Mouse (Mus musculus) heart, postnatal 36 days (tissue): Measurements from ENCODE around the gene 3110001I22Rik. TPM values are rescaled to one million over a fixed set of nuclear protein-coding genes. Genes with fewer than 3 reads are reported as not detected.

ENCODE experiments used
- DNase-seq, 2 experiments: peaks; one replicate each; pipeline ENCODE4 v3.0.0; 2021 to 2022
- intact Hi-C: fragments of 180-260 bp; cut with DNase I; formaldehyde crosslinking; loops from one replicate; pipeline ENCODE4 v1.15.1; 2025
- total RNA-seq, 2 experiments: library from RNA; stranded (reverse); gene quantifications; 2 replicates each; pipeline ENCODE4 v1.2.3; 2021

The 3110001I22Rik gene
- total RNA-seq, 2 experiments from 2014 or later, result 2.5 to 3.4 TPM

DNA sequence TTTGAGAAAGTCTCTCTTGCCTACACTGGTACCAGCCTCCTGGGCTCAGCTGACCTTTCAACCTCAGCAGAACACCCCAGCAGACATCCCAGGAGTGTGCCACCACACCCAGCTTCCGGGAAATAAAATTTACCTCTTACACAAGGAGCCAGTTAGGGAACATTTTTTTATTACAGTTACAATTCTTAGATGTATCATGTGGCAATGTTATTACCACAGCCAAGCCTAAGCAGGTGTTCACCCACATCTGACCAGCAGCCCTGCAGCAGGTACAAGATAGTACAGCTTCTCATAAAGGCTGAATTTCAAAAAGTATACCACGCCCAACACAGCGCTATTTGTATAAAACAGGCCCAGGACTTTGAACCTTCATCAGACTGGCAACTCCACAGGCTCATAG is 43.2 kb downstream of the 3110001I22Rik start:
- DNase-seq, result no peak
- intact Hi-C loops, result no loop called here

DNA sequence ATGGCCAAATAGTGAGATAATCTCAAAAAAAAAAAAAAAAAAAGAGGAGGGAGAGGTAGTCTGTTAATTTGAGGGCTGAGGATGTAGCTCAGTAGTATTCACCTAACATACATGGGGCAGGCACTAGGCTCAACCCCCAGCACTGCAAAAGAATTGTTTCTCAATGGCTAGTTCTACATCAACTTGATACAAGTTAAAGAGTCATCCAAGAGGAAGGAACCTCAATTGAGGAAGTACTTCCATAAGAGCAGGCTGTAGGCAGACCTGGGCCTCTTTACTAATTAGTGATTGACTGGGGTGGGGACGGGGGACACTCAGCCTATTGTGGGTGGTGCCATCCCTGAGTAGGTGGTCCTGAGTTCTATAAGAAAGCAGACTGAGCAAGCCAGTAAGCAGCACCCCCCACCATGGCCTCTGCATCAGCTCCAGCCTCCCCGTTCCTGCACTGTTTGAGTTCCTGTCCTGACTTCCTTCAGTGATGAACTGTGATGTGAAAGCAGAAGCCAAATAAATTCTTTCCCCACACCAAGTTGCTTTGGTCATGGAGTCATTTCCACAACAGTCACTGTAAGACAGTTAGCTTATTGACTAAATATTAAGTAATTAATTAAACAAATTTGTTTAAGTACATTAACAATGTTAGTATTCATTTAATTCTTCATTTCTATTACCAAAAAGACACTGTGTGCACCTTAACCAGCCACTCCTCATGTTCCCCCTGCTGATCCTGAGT is 45.3 kb downstream of the 3110001I22Rik start:
- intact Hi-C loops, result no loop called here
- DNase-seq, result no peak

DNA sequence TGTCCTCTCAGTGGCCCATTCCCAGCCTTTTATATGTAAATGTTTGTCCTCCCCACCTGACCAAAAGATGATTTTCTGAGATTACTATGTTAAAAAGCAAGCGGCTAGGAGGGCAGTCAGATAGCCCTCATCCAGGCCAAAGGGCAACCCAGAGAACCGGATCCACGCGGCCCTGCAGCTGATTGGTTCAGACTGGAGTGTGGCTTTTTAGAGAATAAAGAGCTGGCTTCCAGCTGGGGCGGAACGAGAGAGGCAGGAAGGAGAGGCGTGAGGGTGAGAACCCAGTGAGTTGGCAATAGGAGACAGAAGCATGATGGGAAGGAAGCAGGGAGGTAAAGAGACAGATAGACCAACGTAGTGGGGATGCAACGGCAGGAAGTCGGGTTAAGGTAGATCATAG is 51.2 kb downstream of the 3110001I22Rik start:
- DNase-seq, result no peak
- intact Hi-C loops, result no loop called here

DNA sequence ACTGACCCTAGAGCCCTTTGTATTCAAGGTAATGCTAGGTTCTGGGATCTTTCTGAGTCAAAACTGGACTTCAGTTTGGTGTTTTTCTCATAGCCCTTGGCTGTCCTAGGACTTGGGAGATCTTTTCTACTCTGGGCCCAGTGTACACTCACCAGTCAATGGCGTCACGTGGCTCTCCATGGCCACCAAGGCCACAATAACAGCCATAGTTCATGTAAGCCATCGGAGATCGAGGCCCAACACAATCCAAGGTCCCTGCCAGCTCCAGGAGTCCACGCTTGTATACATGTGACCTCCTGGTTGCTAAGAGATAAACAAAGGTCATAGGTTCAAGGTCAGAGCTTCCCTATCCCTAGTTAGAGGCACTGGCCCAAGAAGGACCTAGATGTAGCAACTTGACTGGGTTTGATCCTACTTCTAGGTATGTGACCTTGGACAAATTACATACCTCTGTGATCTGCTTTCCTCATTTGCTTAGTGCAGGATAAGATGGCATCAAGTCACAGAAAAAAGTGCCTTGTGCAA is 56.1 kb downstream of the 3110001I22Rik start:
- intact Hi-C loops, result no loop called here
- no peak for DNase-seq

Other genes with a start within 250 kb of the 3110001I22Rik start
- 10 to 100 TPM in 1 of 2 experiments, 1 to 10 TPM in 1; 9.0 to 10.9 TPM for gene Parn, start 3.8 kb upstream of the 3110001I22Rik start, total RNA-seq
- gene Bfar, start 71 bp upstream of the 3110001I22Rik start, total RNA-seq, result 10 to 100 TPM; 50.5 to 54.8 TPM
- gene Pla2g10, start 59.1 kb downstream of the 3110001I22Rik start, total RNA-seq, result not detected
- gene Rrn3, start 108.8 kb downstream of the 3110001I22Rik start, total RNA-seq, result 10 to 100 TPM; 37.9 to 40.0 TPM
- gene Ntan1, start 146.9 kb downstream of the 3110001I22Rik start, total RNA-seq, result 10 to 100 TPM; 51.9 to 52.2 TPM
- 10 to 100 TPM; 82.7 to 86.9 TPM for gene Pdxdc1, start 231.2 kb downstream of the 3110001I22Rik start, total RNA-seq
- gene Mpv17l, start 231.2 kb downstream of the 3110001I22Rik start, total RNA-seq, result 1 to 10 TPM in 1 of 2 experiments, under 1 TPM in 1; 0.76 to 1.4 TPM